Mouse (Mus musculus): ENCODE results near the gene Rph3al.

Rph3al gene

GRCm38 (mm10) chr11:75801771-75802550 is 136.3 kb downstream of the Rph3al start:
- no peak for DNase-seq

- no peak for DNase-seq
These were observed 136.9 kb downstream of the Rph3al start for GRCm38 (mm10) chr11:75801369-75801768.

GRCm38 (mm10) chr11:75796536-75797246 is 141.5 kb downstream of the Rph3al start:
- no peak for DNase-seq

- no peak for DNase-seq
These were observed 142.2 kb downstream of the Rph3al start, which contains the start of gene Doc2b for GRCm38 (mm10) chr11:75796029-75796445. Gene Doc2b (minus strand): TSS chr11:75796049.

GRCm38 (mm10) chr11:75795321-75795636 is 142.9 kb downstream of the Rph3al start:
- no peak for DNase-seq

- no peak for DNase-seq
These were observed 143.5 kb downstream of the Rph3al start for GRCm38 (mm10) chr11:75794602-75795320.

- DNase-seq, result no peak
These were observed 144.9 kb downstream of the Rph3al start for GRCm38 (mm10) chr11:75793351-75793750.

GRCm38 (mm10) chr11:75792535-75792934 is 145.7 kb downstream of the Rph3al start:
- no peak for DNase-seq

- DNase-seq, result peak; percentile 35
These were observed 152.3 kb downstream of the Rph3al start for GRCm38 (mm10) chr11:75785897-75786296.

- no peak for DNase-seq
These were observed 154.4 kb downstream of the Rph3al start for GRCm38 (mm10) chr11:75783799-75784198.

- DNase-seq, result peak; percentile 77
These were observed 156.3 kb downstream of the Rph3al start for GRCm38 (mm10) chr11:75781919-75782318.
